Mouse (Mus musculus) bone marrow macrophage, adult 2 months (primary cell): Measurements from ENCODE around the gene Vgll3. TPM values are rescaled to one million over a fixed set of nuclear protein-coding genes. Genes with fewer than 3 reads are reported as not detected.
A peak's percentile ranks its signal among the peaks of the same experiment; 100 is the strongest.

ENCODE experiments used
- H3K27ac ChIP-seq: 2 replicates; pipeline ENCODE4 v1.5.1; 2012; ENCODE audit warnings: low read depth, low read length; ENCODE audit not compliant: insufficient read depth
- H3K4me1 ChIP-seq: 2 replicates; pipeline ENCODE4 v1.6.1; 2012; ENCODE audit warnings: low read length; ENCODE audit not compliant: control insufficient read depth, insufficient read depth
- H3K4me3 ChIP-seq: 2 replicates; pipeline ENCODE4 v1.5.1; 2012; ENCODE audit warnings: mild to moderate bottlenecking, low read length, moderate library complexity; ENCODE audit not compliant: insufficient read depth
- CTCF ChIP-seq: IDR thresholded peaks from 2 replicates; pipeline ENCODE4 v1.5.1; 2012; ENCODE audit warnings: low read depth, mild to moderate bottlenecking, low read length, moderate library complexity
- POLR2A ChIP-seq: IDR thresholded peaks from 2 replicates; pipeline ENCODE4 v1.6.1; 2012; ENCODE audit warnings: mild to moderate bottlenecking, low read depth, low read length, borderline replicate concordance
- polyA plus RNA-seq: library from polyadenylated mRNA; stranded (reverse); fragments of >200 nt; gene quantifications from 2 replicates; pipeline ENCODE4 v1.2.4, GENCODE M21; 2012; ENCODE audit not compliant: missing spikeins, insufficient read depth, insufficient read length

Vgll3 gene
- polyA plus RNA-seq: 1.5 and 1.7 TPM in 2 replicates

GRCm38 (mm10) chr16:65814918-65815881, at the start of gene Vgll3:
Vgll3 (plus strand) TSS chr16:65815257.
- H3K4me1 ChIP-seq: no peaks in the 10 kb centered on the region
- H3K4me3 ChIP-seq: peak within 1 kb of the TSS; percentile 47
- H3K27ac ChIP-seq: no peak within 1 kb of the TSS

GRCm38 (mm10) chr16:65765976-65766375, 49.1 kb upstream of the Vgll3 start:
- Histone ChIP-seq H3K4me3 (no peak overlapping the region), H3K4me1 (no peaks in the 10 kb centered on the region), H3K27ac (no peak overlapping the region)
- TF ChIP-seq POLR2A (no peak), CTCF (no peak)

More at GRCm38 (mm10) chr16:65814918-65815881, at the start of gene Vgll3:
- TF ChIP-seq CTCF (no peak), POLR2A (no peak)

- H3K4me3 ChIP-seq: no peak overlapping the region
- H3K27ac ChIP-seq: no peak overlapping the region
- H3K4me1 ChIP-seq: no peaks in the 10 kb centered on the region
- TF ChIP-seq POLR2A (no peak), CTCF (no peak)
Observed at GRCm38 (mm10) chr16:65785959-65786358, 29.1 kb upstream of the Vgll3 start.

- H3K4me3 ChIP-seq: no peak overlapping the region
- H3K27ac ChIP-seq: no peak overlapping the region
- TF ChIP-seq CTCF: no peak
- TF ChIP-seq POLR2A: no peak
- no peaks in the 10 kb centered on the region for H3K4me1 ChIP-seq
Observed at GRCm38 (mm10) chr16:65816059-65816458, 1.0 kb downstream of the Vgll3 start.

GRCm38 (mm10) chr16:65818779-65819178, 3.7 kb downstream of the Vgll3 start:
- no peak for TF ChIP-seq CTCF
- no peak for TF ChIP-seq POLR2A
- Histone ChIP-seq H3K27ac (no peak overlapping the region), H3K4me1 (no peaks in the 10 kb centered on the region), H3K4me3 (no peak overlapping the region)

- H3K4me3 ChIP-seq: no peak overlapping the region
- H3K27ac ChIP-seq: no peak overlapping the region
- H3K4me1 ChIP-seq: no peaks in the 10 kb centered on the region
- TF ChIP-seq CTCF (no peak), POLR2A (no peak)
Observed at GRCm38 (mm10) chr16:65820803-65821202, 5.7 kb downstream of the Vgll3 start.

GRCm38 (mm10) chr16:65823721-65824120, 8.7 kb downstream of the Vgll3 start:
- no peak overlapping the region for H3K4me3 ChIP-seq
- H3K27ac ChIP-seq: no peak overlapping the region
- no peak for TF ChIP-seq POLR2A
- no peak for TF ChIP-seq CTCF
- H3K4me1 ChIP-seq: no peaks in the 10 kb centered on the region

- no peak overlapping the region for H3K4me3 ChIP-seq
- no peak for TF ChIP-seq CTCF
- TF ChIP-seq POLR2A: no peak
- H3K4me1 ChIP-seq: no peaks in the 10 kb centered on the region
- H3K27ac ChIP-seq: no peak overlapping the region
Observed at GRCm38 (mm10) chr16:65828141-65828565, 13.1 kb downstream of the Vgll3 start.

DNA sequence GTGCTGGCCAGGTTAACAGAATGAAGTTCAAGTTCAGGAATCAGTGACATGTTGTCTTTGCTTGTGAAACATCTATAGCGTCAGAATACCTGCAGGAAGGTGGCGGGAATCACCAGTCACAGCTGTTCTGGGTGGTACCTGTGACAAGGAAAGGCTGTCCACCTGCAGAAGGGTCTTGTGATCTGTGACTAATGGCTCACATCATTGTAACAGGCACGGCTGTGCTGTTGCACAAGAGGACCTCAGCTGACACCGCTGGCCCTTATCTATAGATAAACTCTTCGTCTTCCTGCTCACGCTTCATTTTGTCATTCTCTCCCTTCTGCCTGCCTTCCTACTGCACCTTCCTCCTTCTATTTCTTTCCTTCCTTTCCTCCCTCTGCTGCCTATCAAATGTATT, 14.0 kb downstream of the Vgll3 start:
- TF ChIP-seq POLR2A (no peak), CTCF (no peak)
- H3K27ac ChIP-seq: no peak overlapping the region

GRCm38 (mm10) chr16:65834721-65835120, 19.7 kb downstream of the Vgll3 start:
- no peak overlapping the region for H3K27ac ChIP-seq
- H3K4me1 ChIP-seq: no peaks in the 10 kb centered on the region
- no peak overlapping the region for H3K4me3 ChIP-seq
- TF ChIP-seq POLR2A (no peak), CTCF (no peak)

More for the DNA sequence above, 14.0 kb downstream of the Vgll3 start:
- Histone ChIP-seq H3K4me3 (no peak overlapping the region), H3K4me1 (no peaks in the 10 kb centered on the region)
